Mouse (Mus musculus): ENCODE results near the gene Wwox. TPM values are rescaled to one million over a fixed set of nuclear protein-coding genes. Genes with fewer than 3 reads are reported as not detected.

Wwox gene
- total RNA-seq, 2 experiments from 2014 or later: 28.8 to 30.2 TPM

DNA sequence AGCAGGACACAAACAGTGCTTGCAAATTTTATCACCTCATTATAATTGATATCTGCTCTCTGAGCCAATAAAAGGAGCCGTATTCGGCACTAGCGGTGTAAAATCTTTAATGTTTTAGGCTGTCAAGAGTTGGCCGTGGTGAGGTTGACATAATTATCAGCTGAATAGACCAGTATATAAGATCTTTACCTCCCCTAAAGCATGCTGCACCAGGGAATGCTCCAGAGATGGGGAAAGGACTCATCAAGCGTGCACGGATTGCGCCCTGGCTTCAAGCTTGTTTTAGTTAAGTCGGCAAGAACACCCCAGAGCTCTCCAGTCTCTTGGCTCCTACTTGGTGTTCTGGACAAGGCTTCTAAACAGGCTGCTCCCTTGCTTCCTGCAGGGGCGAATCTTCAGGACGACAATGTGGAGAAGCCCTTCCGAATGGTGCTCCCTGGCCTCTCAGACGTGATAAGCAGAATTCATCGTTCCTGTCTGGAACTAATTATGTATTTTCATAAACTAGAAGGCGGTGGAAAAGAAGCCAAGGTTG lies 760.2 kb downstream of the Wwox start:
- no peak for DNase-seq (ENCODE audit: low spot score in 2 of 2)

GRCm38 (mm10) chr8:115201726-115202125 lies 762.3 kb downstream of the Wwox start:
- DNase-seq (ENCODE audit: low spot score in 2 of 2): no peak

DNA sequence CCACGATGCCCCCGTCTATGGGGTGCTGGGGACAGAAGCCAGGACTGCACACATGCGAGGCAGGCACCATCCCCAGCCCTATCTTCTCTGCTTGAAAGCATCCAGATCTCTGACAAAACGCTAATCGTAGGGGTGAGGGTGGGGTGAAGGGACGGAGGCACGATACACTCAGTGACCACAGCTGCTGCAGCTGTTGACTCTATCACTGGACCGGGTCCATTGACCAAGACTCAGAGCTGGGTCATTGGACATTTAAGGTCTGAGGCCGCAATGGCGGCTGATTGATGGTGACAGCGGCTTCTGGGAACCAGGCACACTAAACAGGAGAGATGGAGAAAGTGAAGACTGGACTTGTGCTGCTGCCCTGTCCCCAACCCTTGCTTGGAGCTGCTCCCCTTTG lies 768.0 kb downstream of the Wwox start:
- no peak for DNase-seq (ENCODE audit: low spot score in 2 of 2)

- DNase-seq (ENCODE audit: low spot score in 2 of 2): no peak
Observed at GRCm38 (mm10) chr8:115208415-115209192, 769.1 kb downstream of the Wwox start.

DNA sequence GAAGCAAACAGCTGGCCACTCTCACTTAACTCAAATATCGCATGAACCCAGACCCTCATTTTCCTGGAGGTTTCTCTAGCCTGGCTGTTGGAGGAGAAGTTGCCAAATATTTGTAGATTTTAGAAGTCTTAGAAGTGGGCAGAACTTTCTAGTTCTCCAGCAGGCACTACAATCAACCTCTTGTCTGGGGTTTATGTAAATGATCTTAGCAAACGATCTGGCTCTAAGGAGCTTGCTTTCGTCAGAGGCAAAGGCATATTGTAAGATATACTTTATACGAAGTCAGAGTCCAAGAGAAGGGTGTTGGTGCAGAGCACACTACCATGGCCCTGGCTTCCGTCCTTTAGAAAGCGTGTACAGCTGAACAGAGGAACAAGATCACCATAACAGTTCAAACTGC lies 770.6 kb downstream of the Wwox start:
- DNase-seq (ENCODE audit: low spot score in 2 of 2): no peak

- no peak for DNase-seq (ENCODE audit: low spot score in 2 of 2)
Observed at GRCm38 (mm10) chr8:115213126-115213525, 773.7 kb downstream of the Wwox start.

DNA sequence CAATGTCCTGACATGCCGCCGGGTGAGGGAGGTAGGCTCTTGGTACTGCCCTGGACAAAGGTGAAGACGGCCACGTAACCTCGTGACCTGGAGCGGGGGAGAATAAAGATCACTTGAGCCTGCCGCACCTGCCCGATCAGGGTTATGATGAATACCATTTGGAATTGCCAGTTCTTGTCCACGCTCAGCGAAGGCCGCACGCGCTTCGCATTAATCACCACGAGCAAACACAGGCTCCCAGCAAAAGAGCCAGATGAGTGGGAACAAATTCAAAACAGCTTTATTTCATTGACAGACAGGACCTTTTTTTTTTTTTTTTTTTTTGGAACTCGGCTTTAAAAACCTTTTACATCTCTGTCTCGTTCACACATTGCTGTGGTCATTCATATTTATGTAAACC lies 775.4 kb downstream of the Wwox start:
- no peak for DNase-seq (ENCODE audit: low spot score in 2 of 2)

DNA sequence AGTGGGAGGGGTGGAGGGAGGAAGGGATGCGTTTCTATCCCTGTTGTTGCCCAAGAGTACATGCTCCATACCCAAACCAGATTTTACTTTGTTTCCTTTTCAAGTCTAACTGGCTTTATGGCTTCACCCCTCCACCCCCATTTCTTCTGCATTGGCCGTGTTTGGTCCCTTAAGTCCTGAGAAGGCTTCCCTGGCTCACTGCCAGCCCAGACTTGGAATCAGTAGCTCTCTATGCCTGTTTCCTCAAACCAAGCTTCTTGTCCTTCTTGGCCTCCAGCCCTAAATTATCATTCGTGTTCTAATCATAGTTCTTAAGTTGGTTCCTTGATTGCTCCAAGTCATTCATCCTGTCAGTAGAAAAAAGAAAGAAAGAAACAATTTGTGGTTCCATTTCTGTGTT lies 777.3 kb downstream of the Wwox start:
- DNase-seq (ENCODE audit: low spot score in 2 of 2): no peak

DNA sequence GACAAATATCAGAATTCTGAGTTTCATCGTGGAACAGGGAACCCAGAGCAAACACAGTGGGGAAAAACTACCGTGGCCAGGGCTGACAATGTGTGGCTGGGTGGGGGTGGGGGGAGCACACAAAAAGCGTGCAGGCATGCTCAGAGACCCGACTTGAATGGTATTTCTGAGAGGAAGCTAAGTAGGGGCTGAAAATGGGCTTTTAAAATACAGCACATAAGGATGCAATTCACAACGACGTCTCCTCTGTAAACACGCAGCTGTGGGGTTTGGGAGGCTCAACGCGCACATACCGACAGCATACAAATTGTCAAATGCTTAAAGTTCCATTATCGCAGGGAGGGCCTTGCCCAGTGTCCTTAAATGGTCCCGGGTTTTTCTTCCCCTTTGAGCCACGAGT lies 783.1 kb downstream of the Wwox start:
- DNase-seq (ENCODE audit: low spot score in 2 of 2): no peak

DNA sequence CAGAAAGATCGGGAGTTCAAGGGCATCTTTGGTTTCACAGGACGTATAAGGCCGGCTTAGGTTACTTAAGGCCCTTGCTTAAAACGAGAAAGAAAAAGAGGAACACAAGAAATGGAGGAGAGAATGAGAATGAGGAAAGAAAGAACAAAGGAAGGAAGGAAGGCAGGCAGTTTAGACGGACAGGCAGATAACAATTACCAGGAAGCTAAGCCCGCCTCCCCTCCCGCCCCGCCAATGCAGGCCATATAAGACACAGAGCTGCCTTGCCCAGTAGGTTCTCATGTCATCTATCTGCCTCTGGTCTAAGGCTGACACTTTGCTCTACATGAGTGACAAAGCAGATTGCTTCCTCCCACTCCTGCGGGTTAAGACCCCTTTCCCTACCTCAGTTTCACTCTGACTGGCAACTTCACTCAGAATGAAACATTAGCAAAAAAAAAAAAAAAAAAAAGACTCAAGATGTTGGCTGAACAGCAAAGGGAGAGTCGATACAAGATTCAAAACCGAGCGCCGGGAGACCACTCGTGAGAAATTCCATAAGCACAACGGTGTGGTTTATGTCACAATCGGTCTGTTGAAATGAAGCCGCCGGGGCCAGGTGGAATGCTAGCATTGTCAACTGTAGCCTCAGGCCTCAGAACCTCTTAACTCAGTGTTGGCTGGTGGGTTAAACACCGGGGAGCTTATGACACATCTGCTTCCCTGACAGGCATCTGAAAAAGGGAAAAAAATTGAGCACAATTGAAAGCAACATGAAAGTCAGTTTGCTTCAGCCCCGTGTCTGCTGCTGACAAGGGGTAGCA lies 787.5 kb downstream of the Wwox start:
- DNase-seq (ENCODE audit: low spot score in 2 of 2): no peak

GRCm38 (mm10) chr8:115228903-115229302 lies 789.4 kb downstream of the Wwox start:
- no peak for DNase-seq (ENCODE audit: low spot score in 2 of 2)

GRCm38 (mm10) chr8:115234068-115234467 lies 794.6 kb downstream of the Wwox start:
- DNase-seq (ENCODE audit: low spot score in 2 of 2): no peak

DNA sequence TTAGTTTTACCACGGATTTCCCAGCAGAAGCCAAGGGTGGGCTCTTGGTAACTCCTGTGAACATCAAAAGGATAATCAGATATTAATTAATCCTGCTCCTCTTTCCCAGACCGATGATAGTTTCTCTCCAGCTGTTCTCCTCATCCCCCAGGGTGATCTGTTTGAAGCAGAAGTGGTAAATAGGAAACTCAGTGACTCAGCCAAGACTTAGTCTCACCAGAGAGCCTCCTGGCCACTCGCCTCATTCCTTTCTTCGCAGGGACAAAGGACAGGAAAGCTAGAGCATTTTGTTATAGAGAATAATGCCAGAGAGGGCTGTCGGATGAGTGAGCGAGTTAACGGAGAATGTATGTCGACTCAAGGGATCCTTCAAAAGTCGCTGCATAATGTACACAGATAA lies 798.1 kb downstream of the Wwox start:
- no peak for DNase-seq (ENCODE audit: low spot score in 2 of 2)

- no peak for DNase-seq (ENCODE audit: low spot score in 2 of 2)
Observed at GRCm38 (mm10) chr8:115243465-115244027, 804.1 kb downstream of the Wwox start.

- DNase-seq (ENCODE audit: low spot score in 2 of 2): peak in 1 of 2 experiments; percentile 18
Observed at GRCm38 (mm10) chr8:115249688-115250366, 810.4 kb downstream of the Wwox start.

GRCm38 (mm10) chr8:115255550-115255949 lies 816.1 kb downstream of the Wwox start:
- no peak for DNase-seq (ENCODE audit: low spot score in 2 of 2)

- DNase-seq (ENCODE audit: low spot score in 2 of 2): no peak
Observed at GRCm38 (mm10) chr8:115257417-115257816, 818.0 kb downstream of the Wwox start.

DNA sequence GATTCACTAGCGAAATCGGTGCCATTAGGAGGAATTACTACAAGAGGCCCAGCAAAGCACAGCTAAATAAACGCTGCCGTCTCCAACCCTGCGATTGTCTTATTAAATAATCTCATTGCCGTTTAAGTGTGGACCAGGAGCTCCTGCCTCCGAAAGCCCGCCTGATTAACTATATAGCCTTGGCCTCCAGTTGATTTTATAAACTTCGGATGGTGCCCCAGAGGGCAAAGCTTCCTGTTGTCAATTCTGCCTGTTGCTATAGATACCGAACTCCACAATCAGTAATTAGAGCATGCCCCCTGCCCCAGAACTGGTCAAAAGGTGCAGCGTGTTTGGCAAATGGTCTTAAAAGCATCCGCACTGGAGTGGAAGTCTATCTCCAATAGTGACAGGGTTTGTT lies 820.4 kb downstream of the Wwox start:
- DNase-seq (ENCODE audit: low spot score in 2 of 2): no peak

DNA sequence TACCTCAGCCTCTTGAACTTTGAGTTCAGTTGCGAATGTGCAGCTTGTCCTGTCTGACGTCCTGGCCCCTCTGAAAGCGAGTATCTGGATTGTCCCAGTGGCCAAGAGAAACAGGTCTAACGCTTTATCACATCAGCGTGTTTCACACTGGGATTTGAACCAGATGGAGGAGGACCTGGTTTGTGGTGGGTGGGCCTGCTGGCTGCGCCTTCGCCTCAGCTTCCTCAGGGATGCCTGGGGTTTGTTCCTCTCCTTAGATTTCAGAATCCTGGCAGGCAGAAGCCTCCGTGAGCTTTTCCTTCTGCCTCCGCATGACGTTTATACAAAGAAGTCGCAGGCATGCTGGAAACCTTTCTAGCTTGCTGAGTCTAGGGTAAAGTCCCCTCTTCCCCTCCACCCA lies 827.7 kb downstream of the Wwox start:
- no peak for DNase-seq (ENCODE audit: low spot score in 2 of 2)

- no peak for DNase-seq (ENCODE audit: low spot score in 2 of 2)
Observed at GRCm38 (mm10) chr8:115269601-115270000, 830.1 kb downstream of the Wwox start.

DNA sequence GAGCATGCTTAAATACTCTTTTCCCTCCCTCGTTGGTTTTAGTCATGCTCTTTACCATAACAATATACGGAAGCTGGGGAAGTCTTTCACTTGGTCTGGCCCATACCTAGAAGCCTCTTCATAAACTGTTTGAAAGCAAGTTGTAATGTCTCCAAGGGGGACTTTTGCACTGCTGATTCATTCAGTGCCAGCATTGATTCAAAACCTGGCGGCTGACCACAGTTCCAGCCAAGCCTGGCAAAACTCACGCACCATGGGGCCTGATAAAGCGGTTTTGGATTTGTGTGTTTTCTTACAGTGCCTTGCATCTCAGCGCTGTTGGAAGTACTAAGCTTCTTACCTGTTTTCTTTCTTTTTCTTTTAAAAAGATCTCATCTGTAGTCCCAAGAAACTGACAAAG lies 834.5 kb downstream of the Wwox start:
- DNase-seq (ENCODE audit: low spot score in 2 of 2): no peak
